Mouse (Mus musculus): ENCODE data around the gene Csnk2a2.

DNA sequence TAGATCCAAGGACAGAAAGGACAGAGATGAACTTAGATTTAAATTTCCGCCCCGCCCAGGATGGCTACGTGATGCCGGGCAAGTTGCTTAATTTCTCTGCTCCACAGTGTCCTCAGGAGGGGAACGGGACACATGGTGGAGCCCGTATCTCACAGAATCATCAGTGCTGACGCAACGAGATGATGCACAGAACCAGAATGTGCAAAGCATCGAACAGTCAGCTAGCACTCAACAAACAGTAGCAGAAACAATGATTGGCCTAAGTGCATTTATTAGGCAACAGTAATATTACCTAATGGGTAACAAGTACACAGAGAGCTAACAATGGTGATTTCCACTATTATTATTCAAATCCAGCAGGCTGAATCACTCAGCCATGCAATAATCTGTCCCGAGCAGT lies 38.4 kb upstream of the Csnk2a2 start:
- TF ChIP-seq CTCF (IDR thresholded peaks at IDR 0.05; ENCODE audit: borderline replicate concordance, insufficient read depth, low read length): no peak
- TF ChIP-seq POLR2A (IDR thresholded peaks at IDR 0.05; ENCODE audit: low read depth, low read length): no peak
